Comparison of ENCODE assay signal across 8 mouse cellular contexts in genomic region chr16:95831566-95832345, GRCm38 (mm10).
DNase-seq lines count a peak whose midpoint lies in the region; ATAC-seq and TF ChIP-seq lines count a peak whose summit lies in the region.
"Had no signal": no experiment of that assay in that cellular context is flagged by ENCODE, and none has a peak within 500 bp of the region (broad histone marks: within the 10 kb centered on the region; RNA-seq: fewer than 3 reads in every experiment).

No protein-coding gene starts in this region.

- H3K4me3 ChIP-seq in heart, embryonic 13.5 days, result no peak overlapping the region
- H3K4me3 ChIP-seq in kidney, embryonic 16.5 days (ENCODE audit: low read length), result no peak overlapping the region
- no peak overlapping the region for H3K4me3 ChIP-seq in lung, embryonic 16.5 days (ENCODE audit: low read length)
- H3K4me3 ChIP-seq: erythroblast, embryonic 14.5 days had no signal

- H3K9me3 ChIP-seq in heart, embryonic 13.5 days, result no peaks in the 10 kb centered on the region
- no peaks in the 10 kb centered on the region for H3K9me3 ChIP-seq in kidney, embryonic 16.5 days (ENCODE audit: low read length)
- no peaks in the 10 kb centered on the region for H3K9me3 ChIP-seq in lung, embryonic 16.5 days (ENCODE audit: control insufficient read depth, low read length)

- H3K27ac ChIP-seq in heart, embryonic 13.5 days (replicated peaks), result peak overlapping the region; percentile 82
- peak overlapping the region; percentile 88 for H3K27ac ChIP-seq in kidney, embryonic 16.5 days (ENCODE audit: low read length)
- peak overlapping the region; percentile 81 for H3K27ac ChIP-seq in lung, embryonic 16.5 days (ENCODE audit: low read length)

- WGBS in heart, embryonic 13.5 days, result 24% methylated on average over 11 of the region's 11 CpGs
- WGBS in kidney, embryonic 16.5 days, result 14% methylated on average over 11 of the region's 11 CpGs
- WGBS in lung, embryonic 16.5 days, result 20% methylated on average over 11 of the region's 11 CpGs

- no peaks in the 10 kb centered on the region for H3K27me3 ChIP-seq in heart, embryonic 13.5 days (replicated peaks)
- H3K27me3 ChIP-seq in kidney, embryonic 16.5 days (ENCODE audit: insufficient read depth, low read length), result no peaks in the 10 kb centered on the region
- no peaks in the 10 kb centered on the region for H3K27me3 ChIP-seq in lung, embryonic 16.5 days (ENCODE audit: control insufficient read depth, insufficient read depth, low read depth, low read length)

- 0 out of 2 replicates have a peak overlapping the region, but pooled peaks have one; percentile 15 for H3K9ac ChIP-seq in heart, embryonic 13.5 days
- no peak overlapping the region for H3K9ac ChIP-seq in kidney, embryonic 16.5 days (replicated peaks; ENCODE audit: low read length)
- no peak overlapping the region; the same call in 1 of the 2 replicates for H3K9ac ChIP-seq in lung, embryonic 16.5 days (ENCODE audit: low read length)

- H3K36me3 ChIP-seq in heart, embryonic 13.5 days, result no peaks in the 10 kb centered on the region
- no peaks in the 10 kb centered on the region for H3K36me3 ChIP-seq in kidney, embryonic 16.5 days (ENCODE audit: insufficient read depth, low read length)
- H3K36me3 ChIP-seq in lung, embryonic 16.5 days (ENCODE audit: control insufficient read depth, insufficient read depth, low read length), result no peaks in the 10 kb centered on the region

- no peak for TF ChIP-seq CTCF in brain, embryonic 14.5 days (IDR thresholded peaks at IDR 0.05; ENCODE audit: borderline replicate concordance, extremely low read depth, insufficient read depth, insufficient read length)

- ATAC-seq in heart, embryonic 13.5 days (ENCODE audit: extremely low read depth, insufficient number of reproducible peaks, low FRiP score, low TSS enrichment), result peak; percentile 35; the same call in 1 of the 2 replicates
- ATAC-seq in kidney, embryonic 16.5 days (ENCODE audit: low FRiP score, low TSS enrichment), result peak; percentile 71
- ATAC-seq in lung, embryonic 16.5 days (ENCODE audit: low read depth), result peak; percentile 76

- TF ChIP-seq POLR2A in brain, embryonic 14.5 days (IDR thresholded peaks at IDR 0.05; ENCODE audit: borderline replicate concordance, extremely low read depth, insufficient read depth, insufficient read length, poor library complexity, severe bottlenecking), result no peak

- H3K4me1 ChIP-seq in heart, embryonic 13.5 days, result peaks cover 26% of the 10 kb centered on the region
- H3K4me1 ChIP-seq in kidney, embryonic 16.5 days (ENCODE audit: insufficient read depth, low read length), result peaks cover 42% of the 10 kb centered on the region
- H3K4me1 ChIP-seq in lung, embryonic 16.5 days (replicated peaks; ENCODE audit: control insufficient read depth, insufficient read depth, low read length), result peaks cover 40% of the 10 kb centered on the region

- peak; percentile 66 for DNase-seq in MN1 (ENCODE audit: low spot score)
- DNase-seq in brain, embryonic 14.5 days (ENCODE audit: low read depth), result peak; percentile 77
- peak; percentile 63 for DNase-seq in retina, postnatal 1 day
- no peak for DNase-seq in cerebellum, adult 9-10 months

- no peak overlapping the region for H3K4me2 ChIP-seq in heart, embryonic 13.5 days
- no peak overlapping the region for H3K4me2 ChIP-seq in kidney, embryonic 16.5 days (replicated peaks; ENCODE audit: low read depth, low read length)
- no peak overlapping the region for H3K4me2 ChIP-seq in lung, embryonic 16.5 days (ENCODE audit: low read depth, low read length)
